Mouse (Mus musculus) liver, adult 2 months (tissue): Measurements from ENCODE around the gene Slc35e3. TPM values are rescaled to one million over a fixed set of nuclear protein-coding genes. Genes with fewer than 3 reads are reported as not detected.

Experiments
- DNase-seq: peaks from one replicate; pipeline ENCODE4 v3.0.0-alpha.2; 2011; ENCODE audit warnings: low read depth, low spot score; ENCODE audit errors: extremely low read depth
- H3K27ac ChIP-seq: fragments of 200-500 bp; replicated peaks from 2 replicates; pipeline ENCODE4 v1.5.1; 2012; ENCODE audit warnings: low read depth, mild to moderate bottlenecking, control low read depth, inconsistent platforms, low read length; ENCODE audit not compliant: insufficient read depth
- H3K27me3 ChIP-seq: fragments of 200-500 bp; 2 replicates; pipeline ENCODE4 v1.6.1; 2012; ENCODE audit warnings: mild to moderate bottlenecking, moderate library complexity, low read length, inconsistent platforms; ENCODE audit not compliant: control insufficient read depth, insufficient read depth
- H3K36me3 ChIP-seq: fragments of 200-500 bp; 2 replicates; pipeline ENCODE4 v1.6.1; 2012; ENCODE audit warnings: low read length, inconsistent platforms; ENCODE audit not compliant: control insufficient read depth, insufficient read depth
- H3K4me1 ChIP-seq: fragments of 200-500 bp; 2 replicates; pipeline ENCODE4 v1.6.1; 2011; ENCODE audit warnings: low read length; ENCODE audit not compliant: control insufficient read depth, insufficient read depth
- H3K4me3 ChIP-seq: fragments of 200-500 bp; 2 replicates; pipeline ENCODE4 v1.5.1; 2011; ENCODE audit warnings: low read depth, mild to moderate bottlenecking, control low read depth, low read length, moderate library complexity; ENCODE audit not compliant: insufficient read depth
- H3K79me2 ChIP-seq: fragments of 200-500 bp; 2 replicates; pipeline ENCODE4 v1.6.1; 2012; ENCODE audit warnings: inconsistent platforms, mild to moderate bottlenecking, low read length, moderate library complexity; ENCODE audit not compliant: control insufficient read depth, insufficient read depth
- H3K9ac ChIP-seq: fragments of 200-500 bp; 2 replicates; pipeline ENCODE4 v1.6.1; 2012; ENCODE audit warnings: low read depth, mild to moderate bottlenecking, control low read depth, inconsistent platforms, low read length
- CTCF ChIP-seq: fragments of 200-500 bp; IDR thresholded peaks from 2 replicates; pipeline ENCODE4 v1.5.1; 2011; ENCODE audit warnings: low read depth, low read length, control low read depth
- POLR2A ChIP-seq: fragments of 200-500 bp; IDR thresholded peaks from 2 replicates; pipeline ENCODE4 v1.6.1; 2011; ENCODE audit warnings: low read length, control low read depth; ENCODE audit not compliant: insufficient read depth; ENCODE audit errors: extremely low read depth
- WGBS: fragments of 180-500 bp; shearing (Covaris S2); methylation state at CpG from one replicate; pipeline ENCODE4 v1.1.7; 2018; 5-methylcytosine and 5-hydroxymethylcytosine counted together
- polyA plus RNA-seq: library from polyadenylated mRNA; depleted of rRNA; stranded (reverse); fragments of >200 nt; gene quantifications from 2 replicates; pipeline ENCODE4 v1.2.3, GENCODE M21; 2012
- total RNA-seq: library from RNA; depleted of rRNA; stranded (reverse); fragments of >200 nt; gene quantifications from 2 replicates; pipeline ENCODE4 v1.2.3, GENCODE M21; 2014

The Slc35e3 gene
- total and polyA plus RNA-seq, 2 experiments = 4.1 to 7.1 TPM

GRCm38 (mm10) chr10:117753711-117754608 is 7.8 kb upstream of the Slc35e3 start:
- DNase-seq = no peak
- Histone ChIP-seq H3K79me2 (no peaks in the 10 kb centered on the region), H3K9ac (no peak overlapping the region), H3K27me3 (no peaks in the 10 kb centered on the region), H3K4me3 (no peak overlapping the region), H3K36me3 (peaks cover 15% of the 10 kb centered on the region), H3K4me1 (no peaks in the 10 kb centered on the region), H3K27ac (no peak overlapping the region)
- no peak for TF ChIP-seq POLR2A
- TF ChIP-seq CTCF = no peak
- 93% methylated on average over 8 of the region's 8 CpGs for WGBS

DNA sequence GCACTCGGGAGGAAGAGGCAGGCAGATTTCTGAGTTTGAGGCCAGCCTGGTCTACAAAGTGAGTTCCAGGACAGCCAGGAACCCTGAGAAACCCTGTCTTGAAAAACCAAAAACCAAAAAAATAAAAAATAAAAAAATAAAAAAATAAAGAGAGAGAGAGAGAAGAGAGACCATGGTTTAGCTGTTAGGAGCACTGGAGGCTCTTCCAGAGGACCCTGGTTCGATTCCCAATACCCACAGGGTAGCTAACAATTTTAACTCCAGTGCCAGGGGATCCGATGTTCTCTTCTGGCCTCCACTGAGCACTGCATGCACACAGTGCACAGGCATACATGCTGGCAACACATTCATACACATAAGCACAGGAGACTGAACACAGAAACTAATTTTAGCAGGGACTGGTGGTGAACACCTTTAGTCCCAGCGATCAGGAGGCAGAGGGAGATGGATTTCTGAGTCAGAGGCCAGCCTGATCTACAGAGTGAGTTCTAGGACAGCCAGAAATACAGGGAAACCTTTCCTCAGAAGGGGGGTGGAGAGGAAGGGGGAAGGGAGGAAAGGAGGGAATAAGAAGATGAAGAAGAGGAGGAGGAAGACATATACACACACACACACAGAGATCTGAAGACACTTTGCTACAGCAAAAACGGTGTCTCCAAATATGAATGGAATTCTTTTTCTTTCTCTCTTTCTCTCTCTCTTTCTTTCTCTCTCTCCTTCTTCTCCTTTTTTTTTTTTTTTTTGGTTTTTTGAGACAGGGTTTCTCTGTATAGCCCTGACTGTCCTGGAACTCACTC is 6.9 kb upstream of the Slc35e3 start:
- no peaks in the 10 kb centered on the region for H3K4me1 ChIP-seq
- 96% methylated on average over 5 of the region's 5 CpGs for WGBS
- H3K27me3 ChIP-seq = no peaks in the 10 kb centered on the region
- peaks cover 9% of the 10 kb centered on the region for H3K36me3 ChIP-seq
- H3K9ac ChIP-seq = no peak overlapping the region
- H3K27ac ChIP-seq = no peak overlapping the region
- TF ChIP-seq POLR2A = no peak
- no peak for TF ChIP-seq CTCF
- no peak overlapping the region for H3K4me3 ChIP-seq
- no peak for DNase-seq
- no peaks in the 10 kb centered on the region for H3K79me2 ChIP-seq

DNA sequence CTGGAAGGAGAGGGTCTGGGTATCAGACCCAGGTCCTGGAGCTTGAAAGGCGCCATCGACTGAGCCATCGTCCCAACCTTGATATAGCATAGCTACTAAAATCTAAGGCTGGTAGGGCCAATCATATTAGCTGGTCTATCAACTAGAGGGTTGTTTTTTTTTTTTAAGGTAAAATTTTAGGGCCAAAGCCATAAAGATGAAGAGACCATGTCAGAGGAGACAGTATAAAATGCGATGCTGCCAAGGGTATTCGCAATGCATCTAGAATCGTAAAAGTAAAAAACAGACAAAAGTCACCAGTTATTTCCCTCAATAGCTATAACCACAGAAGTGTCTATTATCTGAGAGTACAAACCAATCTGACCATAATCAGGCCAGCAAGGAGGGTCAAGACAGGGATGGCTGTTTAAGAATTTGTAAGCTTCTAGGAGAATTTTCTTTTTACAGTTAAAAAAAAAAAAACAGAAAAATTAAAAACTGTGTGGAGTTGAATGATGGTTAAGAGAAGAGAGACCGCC is 6.2 kb upstream of the Slc35e3 start:
- no peak for DNase-seq
- no peak overlapping the region for H3K9ac ChIP-seq
- H3K4me3 ChIP-seq = no peak overlapping the region
- H3K36me3 ChIP-seq = peaks cover 7% of the 10 kb centered on the region; the same call in 1 of the 2 replicates
- TF ChIP-seq CTCF (no peak), POLR2A (no peak)
- no peaks in the 10 kb centered on the region for H3K4me1 ChIP-seq
- no peak overlapping the region for H3K27ac ChIP-seq
- no peaks in the 10 kb centered on the region for H3K79me2 ChIP-seq
- no peaks in the 10 kb centered on the region for H3K27me3 ChIP-seq
- WGBS = 97% methylated on average over 7 of the region's 7 CpGs

GRCm38 (mm10) chr10:117751744-117752143 is 5.6 kb upstream of the Slc35e3 start:
- Histone ChIP-seq H3K27ac (no peak overlapping the region), H3K79me2 (no peaks in the 10 kb centered on the region), H3K4me3 (no peak overlapping the region), H3K36me3 (peaks cover 4% of the 10 kb centered on the region; the same call in 1 of the 2 replicates), H3K27me3 (no peaks in the 10 kb centered on the region), H3K4me1 (no peaks in the 10 kb centered on the region), H3K9ac (no peak overlapping the region)
- DNase-seq = no peak
- TF ChIP-seq CTCF = no peak
- WGBS = 96% methylated on average over 6 of the region's 6 CpGs

GRCm38 (mm10) chr10:117751282-117751610 is 5.1 kb upstream of the Slc35e3 start:
- Histone ChIP-seq H3K36me3 (peaks cover 1% of the 10 kb centered on the region; the same call in 1 of the 2 replicates), H3K9ac (no peak overlapping the region), H3K4me1 (no peaks in the 10 kb centered on the region; the same call in 1 of the 2 replicates), H3K27ac (no peak overlapping the region), H3K79me2 (no peaks in the 10 kb centered on the region), H3K27me3 (no peaks in the 10 kb centered on the region), H3K4me3 (no peak overlapping the region)
- no peak for DNase-seq
- 95% methylated on average over 14 of the region's 14 CpGs for WGBS
- TF ChIP-seq POLR2A (no peak), CTCF (no peak)
